Mouse (Mus musculus): ENCODE data around the gene Lalba. TPM values are rescaled to one million over a fixed set of nuclear protein-coding genes. Genes with fewer than 3 reads are reported as not detected.

Gene Lalba
- not detected for polyA plus RNA-seq (2014; fragmentation: Illumina TruSeq; extraction: RNeasy Lipid Tissue Mini Kit (QIAGEN cat#74804); ENCODE audit: low read depth, low replicate concordance)

DNA sequence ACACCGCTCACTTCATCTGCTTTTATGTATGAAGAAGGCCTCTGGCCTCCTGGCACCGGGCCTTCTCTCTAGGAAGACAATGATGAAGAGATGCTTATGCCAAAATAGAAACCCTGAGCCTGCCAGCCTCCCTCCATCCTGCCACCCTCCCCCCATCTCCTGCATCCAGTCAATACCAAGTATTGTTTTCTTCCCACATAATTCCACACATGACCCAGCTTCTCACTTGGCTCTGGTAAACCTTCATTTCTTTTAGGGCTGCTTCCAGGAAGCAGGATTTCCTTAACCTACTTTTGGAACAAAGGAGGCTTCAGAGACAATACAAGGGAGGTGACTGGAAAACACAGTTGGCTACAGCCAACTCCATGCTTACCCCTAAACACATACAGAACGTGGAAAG, at the start of gene Lalba:
Lalba (minus strand) TSS at position 21 of the 400 bp plus-strand sequence.

DNA sequence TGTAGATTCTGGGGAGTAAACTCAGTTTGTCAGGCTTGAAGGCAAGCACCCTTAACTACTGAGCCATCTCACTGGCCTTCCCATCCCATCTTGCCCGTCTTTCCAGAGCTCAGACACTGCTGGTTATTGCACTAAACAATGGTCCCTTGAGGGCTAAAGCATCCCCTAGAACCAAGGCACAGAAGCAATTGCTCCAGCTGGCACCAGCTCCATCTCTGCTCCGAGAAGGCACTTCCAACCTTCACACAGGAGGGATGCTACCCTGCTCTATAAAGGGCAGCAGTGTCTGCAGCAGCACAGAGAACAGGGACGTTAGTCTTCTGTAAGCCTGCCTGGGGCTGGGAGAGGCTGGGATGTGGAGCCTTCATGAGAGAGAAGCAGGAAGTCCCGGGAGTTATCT, 9.6 kb upstream of the Lalba start, which contains the start of gene Olfr279:
Olfr279 (plus strand) TSS at position 301 of the 400 bp plus-strand sequence.

DNA sequence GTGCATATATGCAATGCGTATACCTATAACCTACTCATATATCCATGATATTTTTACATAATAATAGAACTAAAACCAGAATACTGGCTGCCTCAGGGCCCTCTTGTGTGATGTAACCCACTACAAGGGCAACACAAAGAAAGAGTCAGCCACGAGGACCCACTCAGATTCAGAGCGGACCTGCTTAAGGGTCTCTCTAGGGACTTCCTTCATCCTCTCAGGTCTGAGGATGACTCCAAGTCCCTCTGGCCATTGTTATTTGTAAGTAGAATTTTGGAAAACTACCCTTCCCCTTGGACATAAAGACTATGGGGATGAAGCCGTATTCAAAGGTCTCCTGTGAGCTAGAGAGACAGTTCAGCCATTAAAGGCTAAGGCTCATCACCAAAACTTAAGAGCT, 12.9 kb downstream of the Lalba start, which contains the start of gene OR5BS1P:
OR5BS1P (plus strand) TSS at position 301 of the 400 bp plus-strand sequence.

DNA sequence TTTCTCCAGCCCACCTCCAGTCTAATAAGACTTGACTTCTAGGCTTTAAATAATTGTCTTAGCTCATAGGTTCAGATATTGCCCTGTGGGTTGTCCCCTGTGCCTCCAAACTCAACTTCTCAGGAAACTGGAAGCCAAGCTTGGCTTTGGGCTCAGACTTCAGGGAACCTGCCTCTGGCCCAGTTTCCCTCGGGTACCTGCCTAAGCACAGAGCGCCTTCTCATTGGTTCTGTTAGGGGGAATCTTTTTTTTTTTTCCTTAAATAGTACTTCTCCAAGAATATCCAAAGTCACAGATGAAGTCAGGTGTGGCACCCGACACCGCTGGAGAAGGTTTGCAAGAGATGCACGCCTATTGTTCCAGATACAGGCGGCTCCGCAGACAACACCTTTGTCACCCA, 30.2 kb downstream of the Lalba start, which contains the start of gene Olfr281:
Olfr281 (plus strand) TSS at position 301 of the 400 bp plus-strand sequence.

DNA sequence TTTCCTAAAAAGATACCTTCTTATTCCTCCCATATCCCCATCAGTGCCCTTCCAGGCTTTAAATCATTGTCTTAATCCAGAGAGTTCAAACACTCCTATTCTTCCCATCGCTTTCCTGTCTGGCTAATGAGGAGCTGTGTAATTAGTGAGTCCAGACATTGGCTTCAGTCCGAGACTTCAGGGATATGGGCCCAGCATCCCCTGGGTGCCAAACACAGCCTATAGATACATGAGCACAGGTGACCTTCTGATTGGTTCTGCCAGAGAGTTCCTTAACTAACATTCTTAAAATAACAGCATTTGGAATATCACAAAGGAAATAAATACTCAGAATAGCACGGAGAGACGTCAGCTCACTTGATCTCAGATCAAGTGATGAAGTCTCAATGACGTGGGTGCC, 51.6 kb downstream of the Lalba start, which contains the start of gene Olfr282:
Olfr282 (plus strand) TSS at position 301 of the 400 bp plus-strand sequence.

Other genes with a start within 250 kb of the Lalba start
- not detected for gene Olfr286, start 248.3 kb downstream of the Lalba start, polyA plus RNA-seq (2014; fragmentation: Illumina TruSeq; extraction: RNeasy Lipid Tissue Mini Kit (QIAGEN cat#74804); ENCODE audit: low read depth, low replicate concordance)
- gene H1fnt, start 225.4 kb downstream of the Lalba start, polyA plus RNA-seq (2014; fragmentation: Illumina TruSeq; extraction: RNeasy Lipid Tissue Mini Kit (QIAGEN cat#74804); ENCODE audit: low read depth, low replicate concordance), result 79.5 TPM
- 0.67 TPM for gene Zfp641, start 186.6 kb downstream of the Lalba start, polyA plus RNA-seq (2014; fragmentation: Illumina TruSeq; extraction: RNeasy Lipid Tissue Mini Kit (QIAGEN cat#74804); ENCODE audit: low read depth, low replicate concordance)
- not detected for gene Olfr285, start 165.4 kb downstream of the Lalba start, polyA plus RNA-seq (2014; fragmentation: Illumina TruSeq; extraction: RNeasy Lipid Tissue Mini Kit (QIAGEN cat#74804); ENCODE audit: low read depth, low replicate concordance)
- gene Olfr284, start 141.7 kb downstream of the Lalba start, polyA plus RNA-seq (2014; fragmentation: Illumina TruSeq; extraction: RNeasy Lipid Tissue Mini Kit (QIAGEN cat#74804); ENCODE audit: low read depth, low replicate concordance), result not detected
- not detected for gene Olfr283, start 101.8 kb downstream of the Lalba start, polyA plus RNA-seq (2014; fragmentation: Illumina TruSeq; extraction: RNeasy Lipid Tissue Mini Kit (QIAGEN cat#74804); ENCODE audit: low read depth, low replicate concordance)
- not detected for gene Olfr282, start 51.5 kb downstream of the Lalba start, polyA plus RNA-seq (2014; fragmentation: Illumina TruSeq; extraction: RNeasy Lipid Tissue Mini Kit (QIAGEN cat#74804); ENCODE audit: low read depth, low replicate concordance)
- not detected for gene Olfr281, start 30.1 kb downstream of the Lalba start, polyA plus RNA-seq (2014; fragmentation: Illumina TruSeq; extraction: RNeasy Lipid Tissue Mini Kit (QIAGEN cat#74804); ENCODE audit: low read depth, low replicate concordance)
- not detected for gene OR5BS1P, start 12.8 kb downstream of the Lalba start, polyA plus RNA-seq (2014; fragmentation: Illumina TruSeq; extraction: RNeasy Lipid Tissue Mini Kit (QIAGEN cat#74804); ENCODE audit: low read depth, low replicate concordance)
- not detected for gene Olfr279, start 9.7 kb upstream of the Lalba start, polyA plus RNA-seq (2014; fragmentation: Illumina TruSeq; extraction: RNeasy Lipid Tissue Mini Kit (QIAGEN cat#74804); ENCODE audit: low read depth, low replicate concordance)
- 23.9 TPM for gene Kansl2, start 51.5 kb upstream of the Lalba start, polyA plus RNA-seq (2014; fragmentation: Illumina TruSeq; extraction: RNeasy Lipid Tissue Mini Kit (QIAGEN cat#74804); ENCODE audit: low read depth, low replicate concordance)
- gene Ccnt1, start 88.2 kb upstream of the Lalba start, polyA plus RNA-seq (2014; fragmentation: Illumina TruSeq; extraction: RNeasy Lipid Tissue Mini Kit (QIAGEN cat#74804); ENCODE audit: low read depth, low replicate concordance), result 50.1 TPM
- gene 4930415O20Rik, start 88.3 kb upstream of the Lalba start, polyA plus RNA-seq (2014; fragmentation: Illumina TruSeq; extraction: RNeasy Lipid Tissue Mini Kit (QIAGEN cat#74804); ENCODE audit: low read depth, low replicate concordance), result 141 TPM
- gene Adcy6, start 127.4 kb upstream of the Lalba start, polyA plus RNA-seq (2014; fragmentation: Illumina TruSeq; extraction: RNeasy Lipid Tissue Mini Kit (QIAGEN cat#74804); ENCODE audit: low read depth, low replicate concordance), result 1.2 TPM
- not detected for gene Cacnb3, start 148.1 kb upstream of the Lalba start, polyA plus RNA-seq (2014; fragmentation: Illumina TruSeq; extraction: RNeasy Lipid Tissue Mini Kit (QIAGEN cat#74804); ENCODE audit: low read depth, low replicate concordance)
- gene Ddx23, start 180.2 kb upstream of the Lalba start, polyA plus RNA-seq (2014; fragmentation: Illumina TruSeq; extraction: RNeasy Lipid Tissue Mini Kit (QIAGEN cat#74804); ENCODE audit: low read depth, low replicate concordance), result 2.1 TPM
- gene Rnd1, start 194.7 kb upstream of the Lalba start, polyA plus RNA-seq (2014; fragmentation: Illumina TruSeq; extraction: RNeasy Lipid Tissue Mini Kit (QIAGEN cat#74804); ENCODE audit: low read depth, low replicate concordance), result not detected
- 127 TPM for gene Ccdc65, start 225.5 kb upstream of the Lalba start, polyA plus RNA-seq (2014; fragmentation: Illumina TruSeq; extraction: RNeasy Lipid Tissue Mini Kit (QIAGEN cat#74804); ENCODE audit: low read depth, low replicate concordance)
- gene Fkbp11, start 245.5 kb upstream of the Lalba start, polyA plus RNA-seq (2014; fragmentation: Illumina TruSeq; extraction: RNeasy Lipid Tissue Mini Kit (QIAGEN cat#74804); ENCODE audit: low read depth, low replicate concordance), result not detected

Measured in testis, adult 10 weeks (tissue).